Mouse (Mus musculus) lung, adult 2 months (tissue): ENCODE measurements around the gene Taf3. TPM values are rescaled to one million over a fixed set of nuclear protein-coding genes. Genes with fewer than 3 reads are reported as not detected.

Experiments used
- DNase-seq: peaks from one replicate; pipeline ENCODE4 v3.0.0; 2022
- H3K4me1 ChIP-seq: fragments of 200-500 bp; 2 replicates; pipeline ENCODE4 v1.6.1; 2011; ENCODE audit warnings: low read length; ENCODE audit not compliant: control insufficient read depth, insufficient read depth
- H3K4me3 ChIP-seq: fragments of 200-500 bp; replicated peaks from 2 replicates; pipeline ENCODE3; 2011; ENCODE audit warnings: low read depth, mild to moderate bottlenecking, control low read depth, low read length; ENCODE audit errors: extremely low read depth
- CTCF ChIP-seq: fragments of 200-500 bp; IDR thresholded peaks from 2 replicates; pipeline ENCODE4 v1.5.1; 2011; ENCODE audit warnings: mild to moderate bottlenecking, low read length, control low read depth; ENCODE audit not compliant: insufficient read depth
- POLR2A ChIP-seq: fragments of 200-500 bp; IDR thresholded peaks from 2 replicates; pipeline ENCODE4 v1.6.1; 2011; ENCODE audit warnings: low read depth, mild to moderate bottlenecking, control low read depth, low read length, borderline replicate concordance; ENCODE audit errors: extremely low read depth
- WGBS: fragments of 180-500 bp; shearing (Covaris S2); methylation state at CpG from one replicate; pipeline ENCODE4 v1.1.7; 2018; 5-methylcytosine and 5-hydroxymethylcytosine counted together
- polyA plus RNA-seq: library from polyadenylated mRNA; depleted of rRNA; stranded (reverse); fragments of >200 nt; gene quantifications from 2 replicates; pipeline ENCODE4 v1.2.3, GENCODE M21; 2012

Gene Taf3
- polyA plus RNA-seq, 1 experiment: 5.8 TPM

GRCm38 (mm10) chr2:9881051-9881591 lies 167.3 kb downstream of the Taf3 start, which contains the start of gene 4930412O13Rik:
4930412O13Rik (plus strand) TSS chr2:9881252.
- 6% methylated on average over 35 of the region's 35 CpGs for WGBS
- DNase-seq: no peak
- TF ChIP-seq CTCF (no peak), POLR2A (no peak)
- H3K4me3 ChIP-seq: no peak within 1 kb of the TSS
- H3K4me1 ChIP-seq: no peaks in the 10 kb centered on the region

GRCm38 (mm10) chr2:9880271-9880670 lies 168.1 kb downstream of the Taf3 start:
- no peak overlapping the region for H3K4me3 ChIP-seq
- no peak for DNase-seq
- TF ChIP-seq CTCF: no peak
- TF ChIP-seq POLR2A: no peak
- H3K4me1 ChIP-seq: no peaks in the 10 kb centered on the region
- 22% methylated on average over 11 of the region's 11 CpGs for WGBS

- WGBS: under 1% methylated on average over 21 of the region's 21 CpGs
- TF ChIP-seq POLR2A (peak; percentile 57; the same call in 1 of the 2 replicates), CTCF (peak; percentile 80)
- H3K4me3 ChIP-seq: peak overlapping the region; percentile 34
- H3K4me1 ChIP-seq: no peaks in the 10 kb centered on the region
- peak; percentile 85 for DNase-seq
Measured at GRCm38 (mm10) chr2:9879493-9879892, 168.9 kb downstream of the Taf3 start.

GRCm38 (mm10) chr2:9879092-9879491 lies 169.3 kb downstream of the Taf3 start:
- Histone ChIP-seq H3K4me1 (no peaks in the 10 kb centered on the region), H3K4me3 (peak overlapping the region; percentile 34)
- DNase-seq: no peak
- WGBS: under 1% methylated on average over 22 of the region's 22 CpGs
- no peak for TF ChIP-seq CTCF
- TF ChIP-seq POLR2A: no peak

DNA sequence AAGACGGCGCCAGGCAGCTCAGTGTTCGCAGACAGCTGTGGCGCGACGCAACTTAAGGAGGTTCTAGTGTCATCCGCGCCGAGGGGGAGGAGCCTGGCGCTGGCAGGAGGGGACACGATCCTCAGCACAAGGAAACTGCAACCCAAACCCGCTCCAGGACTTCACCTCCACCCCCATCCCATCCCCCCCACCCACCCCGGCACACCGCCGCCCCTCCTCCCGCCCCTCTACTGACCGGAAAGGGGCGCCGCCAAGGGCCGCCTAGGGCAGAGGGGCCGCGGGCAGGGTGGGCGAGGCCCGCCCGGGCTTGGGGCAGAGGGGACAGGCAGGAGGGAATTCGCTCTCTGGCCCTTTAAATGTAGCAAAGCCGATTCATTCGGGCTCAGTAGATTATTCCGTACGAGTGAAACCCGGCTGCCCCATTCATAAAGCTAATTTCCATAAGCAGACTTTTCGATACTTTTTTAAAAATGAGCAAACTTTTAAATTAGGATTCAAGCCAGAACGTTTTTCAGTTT lies 169.8 kb downstream of the Taf3 start:
- Histone ChIP-seq H3K4me1 (no peaks in the 10 kb centered on the region), H3K4me3 (peak overlapping the region; percentile 84)
- WGBS: 1% methylated on average over 33 of the region's 33 CpGs
- TF ChIP-seq POLR2A: peak; percentile 62; the same call in 1 of the 2 replicates
- TF ChIP-seq CTCF: no peak
- DNase-seq: peak; percentile 55

DNA sequence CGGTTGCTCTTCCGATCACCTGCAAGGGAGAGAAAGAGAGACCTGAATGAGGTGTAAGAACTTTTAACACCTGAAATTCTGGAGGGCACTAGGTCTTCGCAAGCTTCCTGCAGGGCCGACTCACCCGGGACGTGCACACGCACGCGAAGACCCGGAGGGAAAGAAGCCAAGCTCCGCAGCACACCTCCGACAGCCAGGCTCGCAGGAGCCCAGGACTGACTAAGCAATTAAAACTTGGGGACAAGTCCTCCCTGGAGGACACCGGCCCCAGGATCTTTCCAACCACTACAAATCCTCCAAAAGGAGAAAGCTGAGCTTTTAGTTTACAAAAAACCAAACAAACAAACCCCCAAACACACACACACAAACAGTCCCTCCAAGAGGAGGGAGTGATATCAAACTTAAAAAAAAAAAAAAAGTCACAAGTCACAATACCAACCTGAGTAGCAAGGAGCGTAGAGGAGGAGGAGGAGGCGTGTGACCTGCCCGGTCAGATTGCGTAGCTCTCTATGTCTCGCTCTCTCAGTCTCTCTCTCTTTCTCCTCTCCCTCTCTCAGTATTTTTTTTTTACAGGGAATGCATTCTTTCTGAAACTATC lies 170.3 kb downstream of the Taf3 start:
- no peaks in the 10 kb centered on the region for H3K4me1 ChIP-seq
- peak overlapping the region; percentile 84 for H3K4me3 ChIP-seq
- TF ChIP-seq CTCF (no peak), POLR2A (no peak)
- 2% methylated on average over 19 of the region's 19 CpGs for WGBS
- DNase-seq: no peak

DNA sequence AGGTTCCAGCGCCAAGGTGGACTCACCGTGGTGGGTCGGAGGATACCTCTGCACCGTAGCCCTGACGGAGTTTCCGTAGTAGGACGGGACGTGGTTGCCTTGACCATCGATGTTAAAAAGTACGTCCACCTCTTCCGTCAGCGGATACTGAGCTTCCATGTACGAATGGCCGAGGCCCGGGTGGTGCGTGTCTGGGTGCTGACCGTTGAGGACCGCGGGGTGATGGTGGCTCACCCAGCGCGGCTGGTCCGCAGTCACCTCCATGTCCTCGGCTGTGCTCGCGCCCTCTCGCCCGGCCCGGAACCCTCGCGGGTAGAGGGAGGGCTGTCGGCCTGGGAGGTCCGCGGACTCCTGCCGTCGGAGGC lies 171.1 kb downstream of the Taf3 start:
- no peak for DNase-seq
- H3K4me1 ChIP-seq: no peaks in the 10 kb centered on the region
- no peak for TF ChIP-seq CTCF
- no peak for TF ChIP-seq POLR2A
- 4% methylated on average over 35 of the region's 35 CpGs for WGBS
- peak overlapping the region; percentile 66 for H3K4me3 ChIP-seq

DNA sequence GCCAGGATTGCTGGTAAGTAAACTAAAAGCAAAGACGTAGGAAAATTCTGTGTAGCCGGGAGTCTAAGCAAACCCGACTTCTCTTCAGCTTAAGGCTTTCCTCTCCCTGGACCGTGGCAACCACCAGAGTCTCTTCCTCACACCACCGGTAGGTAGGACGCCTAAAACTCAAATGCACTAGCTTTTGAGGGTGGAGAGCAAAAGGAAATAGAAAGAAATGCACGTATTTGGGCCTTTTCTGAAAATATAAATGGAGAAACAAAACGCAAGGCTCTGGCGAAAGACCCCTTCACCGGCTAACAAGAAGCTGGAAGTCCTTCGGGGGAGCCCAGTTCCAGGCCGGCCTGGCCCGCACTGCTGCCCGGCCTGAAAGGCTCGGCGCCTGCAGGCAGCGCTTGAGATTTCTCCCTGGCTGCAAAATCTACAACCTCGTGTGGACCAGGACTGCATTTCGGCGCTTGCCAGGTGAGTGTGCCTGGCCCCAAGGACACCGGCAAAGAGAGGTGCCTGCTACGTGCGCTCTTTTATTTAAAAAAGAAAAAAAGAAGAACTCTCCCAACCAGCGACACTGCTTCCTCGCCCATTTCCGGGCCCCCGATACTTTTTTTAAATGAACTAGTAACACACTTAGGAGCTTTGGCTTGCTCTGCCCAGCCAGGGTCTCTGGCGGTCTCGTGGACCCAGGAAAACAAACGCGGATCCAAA lies 171.6 kb downstream of the Taf3 start:
- TF ChIP-seq POLR2A (no peak), CTCF (no peak)
- no peak for DNase-seq
- Histone ChIP-seq H3K4me3 (peak overlapping the region; percentile 66), H3K4me1 (no peaks in the 10 kb centered on the region)
- WGBS: 21% methylated on average over 31 of the region's 31 CpGs

DNA sequence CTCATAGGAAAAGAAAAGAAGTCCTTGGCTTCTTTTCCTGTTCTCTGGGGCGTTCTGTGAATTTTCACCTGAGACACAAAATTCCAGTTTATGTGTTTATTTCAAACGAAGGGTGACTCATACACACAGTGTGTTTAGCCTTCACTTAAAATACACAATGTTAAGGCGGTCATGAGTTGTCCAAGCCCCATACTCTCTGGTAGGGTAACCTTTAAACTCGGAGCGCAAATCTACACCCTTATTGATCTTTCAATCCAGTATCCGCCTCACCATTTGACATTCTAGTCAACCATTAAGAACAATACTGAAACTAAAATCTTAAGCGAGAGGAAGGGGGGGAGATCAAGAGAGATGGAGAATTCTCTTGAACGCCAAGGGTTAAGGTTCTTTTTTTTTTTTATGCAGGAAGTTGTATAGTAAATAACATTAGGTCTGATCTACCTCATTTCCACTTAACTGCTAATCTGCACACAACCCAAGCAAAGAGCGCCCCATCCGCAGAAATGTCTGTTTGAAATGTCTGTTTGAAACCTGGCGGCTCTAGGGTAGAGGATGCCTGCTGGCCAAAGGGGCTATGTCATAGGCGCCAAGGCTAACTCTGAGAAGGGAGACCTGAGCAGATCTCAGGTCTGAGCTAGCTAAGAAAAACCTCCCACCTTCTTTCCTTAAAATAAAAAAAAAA lies 172.6 kb downstream of the Taf3 start:
- DNase-seq: no peak
- H3K4me3 ChIP-seq: peak overlapping the region; percentile 21
- TF ChIP-seq CTCF (no peak), POLR2A (no peak)
- H3K4me1 ChIP-seq: no peaks in the 10 kb centered on the region
- WGBS: 56% methylated on average over 12 of the region's 12 CpGs
